Mouse (Mus musculus) midbrain, embryonic 16.5 days (tissue): ENCODE measurements around the gene Utp14b. TPM values are rescaled to one million over a fixed set of nuclear protein-coding genes. Genes with fewer than 3 reads are reported as not detected.

Experiments used
- ATAC-seq: fragments of 200-750 bp; cut with Nextera tagmentation; 2 replicates; pipeline ENCODE4 v1.8.0; 2017; ENCODE audit warnings: moderate TSS enrichment
- H3K27ac ChIP-seq: fragments of 300-500 bp; sonication (generic); 2 replicates; pipeline ENCODE4 v1.5.1; 2014; ENCODE audit warnings: mild to moderate bottlenecking, low read length, mixed read lengths
- H3K27me3 ChIP-seq: fragments of 300-500 bp; sonication (generic); 2 replicates; pipeline ENCODE4 v1.6.1; 2014; ENCODE audit warnings: low read depth, low read length, mixed read lengths; ENCODE audit not compliant: control insufficient read depth, insufficient read depth
- H3K36me3 ChIP-seq: fragments of 300-500 bp; sonication (generic); 2 replicates; pipeline ENCODE4 v1.6.1; 2014; ENCODE audit warnings: mild to moderate bottlenecking, low read length, moderate library complexity, mixed read lengths; ENCODE audit not compliant: control insufficient read depth, insufficient read depth
- H3K4me1 ChIP-seq: fragments of 300-500 bp; sonication (generic); 2 replicates; pipeline ENCODE4 v1.6.1; 2014; ENCODE audit warnings: mild to moderate bottlenecking, low read length, mixed read lengths; ENCODE audit not compliant: control insufficient read depth, insufficient read depth
- H3K4me2 ChIP-seq: fragments of 300-500 bp; sonication (generic); 2 replicates; pipeline ENCODE4 v1.6.1; 2014; ENCODE audit warnings: mild to moderate bottlenecking, low read length, mixed read lengths
- H3K4me3 ChIP-seq: fragments of 300-500 bp; sonication (generic); 2 replicates; pipeline ENCODE4 v1.5.1; 2014; ENCODE audit warnings: low read depth, mild to moderate bottlenecking, low read length, moderate library complexity, mixed read lengths
- H3K9ac ChIP-seq: fragments of 300-500 bp; sonication (generic); 2 replicates; pipeline ENCODE4 v1.6.1; 2014; ENCODE audit warnings: low read depth, low read length, mixed read lengths
- H3K9me3 ChIP-seq: fragments of 300-500 bp; sonication (generic); replicated peaks from 2 replicates; pipeline ENCODE4 v1.6.1; 2014; ENCODE audit warnings: mild to moderate bottlenecking, low read length, mixed read lengths; ENCODE audit not compliant: control insufficient read depth, poor library complexity, severe bottlenecking
- WGBS: fragments of 180-500 bp; shearing (Covaris S2); extraction: QIAGEN DNeasy Blood & Tissue Kit; methylation state at CpG from one replicate; pipeline ENCODE4 v1.1.7; 2014; 5-methylcytosine and 5-hydroxymethylcytosine counted together
- polyA plus RNA-seq: library from polyadenylated mRNA; unstranded; fragments of >200 nt; fragmentation: Nextera tagmentation; extraction: Ambion mirVana; gene quantifications from 2 replicates; pipeline ENCODE4 v1.2.1, GENCODE M21; 2015

The Utp14b gene
- polyA plus RNA-seq, 1 experiment from 2014 or later, result 1.6 TPM

GRCm38 (mm10) chr1:78647317-78647885 is 10.4 kb upstream of the Utp14b start:
- H3K4me1 ChIP-seq, result no peaks in the 10 kb centered on the region
- no peak overlapping the region for H3K4me3 ChIP-seq
- no peaks in the 10 kb centered on the region for H3K9me3 ChIP-seq
- no peaks in the 10 kb centered on the region for H3K36me3 ChIP-seq
- no peaks in the 10 kb centered on the region for H3K27me3 ChIP-seq
- no peak for ATAC-seq
- 54% methylated on average over 8 of the region's 8 CpGs for WGBS
- no peak overlapping the region for H3K9ac ChIP-seq
- no peak overlapping the region for H3K4me2 ChIP-seq
- H3K27ac ChIP-seq, result no peak overlapping the region

GRCm38 (mm10) chr1:78649269-78650061 is 8.4 kb upstream of the Utp14b start:
- Histone ChIP-seq H3K4me3 (no peak overlapping the region), H3K4me1 (no peaks in the 10 kb centered on the region), H3K4me2 (no peak overlapping the region), H3K36me3 (no peaks in the 10 kb centered on the region), H3K9ac (no peak overlapping the region), H3K9me3 (no peaks in the 10 kb centered on the region), H3K27me3 (no peaks in the 10 kb centered on the region), H3K27ac (no peak overlapping the region)
- no peak for ATAC-seq
- 35% methylated on average over 6 of the region's 6 CpGs for WGBS

DNA sequence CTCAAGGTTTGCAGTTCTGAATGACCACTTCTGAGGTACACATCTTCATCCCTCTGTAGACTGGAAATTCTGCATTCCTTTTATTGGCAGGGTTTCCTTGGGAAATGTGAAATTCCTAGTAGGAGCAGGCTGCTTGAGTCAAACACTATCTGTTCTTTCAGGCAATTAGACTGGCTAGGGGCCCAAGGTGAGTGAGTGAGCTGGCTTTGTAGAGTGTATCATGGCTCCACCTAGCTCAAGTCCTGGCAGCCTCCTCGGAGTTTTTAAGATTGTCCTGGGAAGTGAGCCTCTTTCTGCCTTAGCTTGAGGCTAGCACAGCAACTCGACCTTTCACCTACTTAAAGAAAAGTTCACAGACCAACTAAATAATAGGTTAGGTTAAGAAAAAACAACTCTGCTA is 1.4 kb upstream of the Utp14b start:
- Histone ChIP-seq H3K4me3 (no peak overlapping the region), H3K27me3 (no peaks in the 10 kb centered on the region), H3K4me1 (peaks cover 27% of the 10 kb centered on the region), H3K4me2 (no peak overlapping the region), H3K36me3 (no peaks in the 10 kb centered on the region), H3K9ac (no peak overlapping the region), H3K9me3 (no peaks in the 10 kb centered on the region), H3K27ac (no peak overlapping the region)
- WGBS, result 19% methylated on average over 2 of the region's 2 CpGs
- no peak for ATAC-seq

DNA sequence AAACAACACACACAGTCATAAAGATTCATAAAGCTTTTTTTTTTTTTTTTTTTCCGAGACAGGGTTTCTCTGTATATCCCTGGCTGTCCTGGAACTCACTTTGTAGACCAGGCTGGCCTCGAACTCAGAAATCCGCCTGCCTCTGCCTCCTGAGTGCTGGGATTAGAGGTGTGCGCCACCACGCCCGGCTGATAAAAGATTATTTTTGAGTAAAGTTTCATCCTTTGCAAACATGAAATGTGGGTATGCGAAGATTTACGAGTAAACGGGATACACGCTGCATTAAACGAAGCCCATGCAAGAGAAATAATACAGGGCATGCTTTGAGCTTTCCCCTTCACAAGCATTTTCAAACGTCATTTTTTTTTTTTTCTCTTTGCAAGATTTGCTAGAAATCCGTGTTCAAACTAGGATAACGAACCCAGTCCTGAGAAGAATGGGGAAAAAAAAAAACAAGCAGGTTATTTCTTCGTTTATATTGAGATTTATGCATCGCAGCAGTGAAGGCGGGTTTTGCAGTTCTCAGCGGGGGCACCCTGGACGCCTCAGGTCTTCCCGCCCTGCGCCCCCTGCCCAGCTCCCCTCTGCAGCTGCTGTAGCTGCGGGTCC is 713 bp upstream of the Utp14b start:
- Histone ChIP-seq H3K9ac (peak overlapping the region; percentile 99), H3K4me3 (peak overlapping the region; percentile 100), H3K36me3 (no peaks in the 10 kb centered on the region), H3K27ac (peak overlapping the region; percentile 99), H3K4me1 (peaks cover 28% of the 10 kb centered on the region), H3K27me3 (no peaks in the 10 kb centered on the region), H3K4me2 (peak overlapping the region; percentile 58), H3K9me3 (no peaks in the 10 kb centered on the region)
- ATAC-seq, result no peak
- 23% methylated on average over 21 of the region's 22 CpGs for WGBS

- peak overlapping the region; percentile 89 for H3K4me2 ChIP-seq
- no peaks in the 10 kb centered on the region for H3K27me3 ChIP-seq
- no peaks in the 10 kb centered on the region for H3K36me3 ChIP-seq
- peak overlapping the region; percentile 99 for H3K27ac ChIP-seq
- peaks cover 28% of the 10 kb centered on the region for H3K4me1 ChIP-seq
- peak overlapping the region; percentile 99 for H3K9ac ChIP-seq
- no peaks in the 10 kb centered on the region for H3K9me3 ChIP-seq
- no peak for ATAC-seq
- H3K4me3 ChIP-seq, result peak overlapping the region; percentile 100
- WGBS, result 1% methylated on average over 20 of the region's 20 CpGs
These were observed 817 bp downstream of the Utp14b start for GRCm38 (mm10) chr1:78658441-78659269.

DNA sequence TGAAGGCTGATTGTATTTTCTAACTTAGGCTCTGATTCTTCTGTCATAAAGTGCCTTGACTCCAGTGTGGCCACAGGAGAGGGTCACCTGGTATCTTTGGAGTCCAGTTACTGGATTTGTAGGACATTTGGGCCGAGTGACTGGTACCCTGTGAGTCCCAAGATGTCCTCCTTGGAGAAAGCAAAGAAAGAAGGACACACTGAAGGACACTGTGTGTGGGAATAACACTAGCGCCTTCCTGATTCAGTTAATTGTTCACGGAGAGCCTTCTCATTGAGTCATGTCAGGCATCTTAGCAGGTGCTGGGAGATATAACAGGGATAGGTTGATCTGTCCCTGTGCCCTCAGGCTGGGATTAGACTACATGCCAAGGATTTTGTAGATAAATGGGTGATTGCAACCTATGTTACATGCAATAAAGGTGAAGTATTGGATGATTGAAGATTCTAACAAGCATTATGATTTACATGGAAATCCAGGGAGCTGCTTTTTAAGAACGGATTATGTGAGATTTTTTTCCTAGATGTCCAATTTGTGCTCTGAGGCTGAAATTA is 1.5 kb downstream of the Utp14b start:
- Histone ChIP-seq H3K36me3 (peaks cover 5% of the 10 kb centered on the region; the same call in 1 of the 2 replicates), H3K4me2 (peak overlapping the region; percentile 89), H3K27me3 (no peaks in the 10 kb centered on the region), H3K9ac (peak overlapping the region; percentile 99), H3K9me3 (no peaks in the 10 kb centered on the region), H3K27ac (peak overlapping the region; percentile 33; the same call in 1 of the 2 replicates), H3K4me1 (peaks cover 28% of the 10 kb centered on the region), H3K4me3 (peak overlapping the region; percentile 100)
- ATAC-seq, result no peak
- WGBS, result 17% methylated on average over 4 of the region's 4 CpGs

DNA sequence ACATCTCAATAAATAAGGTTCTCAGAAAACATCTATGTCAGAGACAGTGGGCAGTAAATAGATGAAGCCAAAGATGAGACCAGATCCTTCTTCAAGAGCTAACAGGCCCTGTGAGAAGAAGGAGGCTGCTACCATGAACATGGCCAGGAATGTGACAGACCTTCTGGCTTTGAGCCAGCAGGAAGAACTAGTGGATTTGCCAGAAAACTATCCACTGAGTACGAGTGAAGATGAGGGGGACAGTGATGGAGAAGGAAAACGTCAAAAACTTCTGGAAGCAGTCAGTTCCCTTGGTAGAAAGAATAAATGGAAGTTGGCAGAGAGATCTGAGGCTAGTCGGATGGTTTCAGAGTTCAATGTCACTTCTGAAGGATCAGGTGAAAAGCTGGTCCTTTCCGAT is 6.5 kb downstream of the Utp14b start:
- 84% methylated on average over 4 of the region's 4 CpGs for WGBS
- H3K4me2 ChIP-seq, result no peak overlapping the region
- no peak overlapping the region for H3K27ac ChIP-seq
- peaks cover 32% of the 10 kb centered on the region for H3K36me3 ChIP-seq
- H3K4me1 ChIP-seq, result peaks cover 21% of the 10 kb centered on the region
- H3K9me3 ChIP-seq, result no peaks in the 10 kb centered on the region
- H3K4me3 ChIP-seq, result no peak overlapping the region
- H3K9ac ChIP-seq, result no peak overlapping the region
- H3K27me3 ChIP-seq, result no peaks in the 10 kb centered on the region
- no peak for ATAC-seq

- Histone ChIP-seq H3K27me3 (no peaks in the 10 kb centered on the region), H3K4me3 (no peak overlapping the region), H3K4me2 (no peak overlapping the region), H3K9ac (no peak overlapping the region), H3K27ac (no peak overlapping the region), H3K4me1 (peaks cover 6% of the 10 kb centered on the region), H3K36me3 (peaks cover 32% of the 10 kb centered on the region), H3K9me3 (no peaks in the 10 kb centered on the region)
- ATAC-seq, result no peak
- WGBS, result over 99% methylated on average over 9 of the region's 9 CpGs
These were observed 8.2 kb downstream of the Utp14b start for GRCm38 (mm10) chr1:78665954-78666499.
